Mouse (Mus musculus) liver, embryonic 16.5 days (tissue): ENCODE measurements at regions not wholly inside any gene's neighbourhood (a gene's known extent, or its start where the extent isn't known, plus 50 kb on each side); places are given as distances from the start of the nearest gene placed in this dataset.

Experiments
- ATAC-seq: fragments of 200-750 bp; cut with Nextera tagmentation; 2 replicates; pipeline ENCODE4 v1.8.0; 2017; ENCODE audit warnings: low read depth, mild to moderate bottlenecking, moderate number of reproducible peaks, moderate library complexity
- H3K27ac ChIP-seq: fragments of 300-500 bp; sonication (generic); 2 replicates; pipeline ENCODE4 v1.5.1; 2014; ENCODE audit warnings: mild to moderate bottlenecking, low read length
- H3K27me3 ChIP-seq: fragments of 300-500 bp; sonication (generic); 2 replicates; pipeline ENCODE4 v1.6.1; 2014; ENCODE audit warnings: low read depth, low read length, mixed read lengths; ENCODE audit not compliant: control insufficient read depth, insufficient read depth
- H3K36me3 ChIP-seq: fragments of 300-500 bp; sonication (generic); 2 replicates; pipeline ENCODE4 v1.6.1; 2014; ENCODE audit warnings: mild to moderate bottlenecking; ENCODE audit not compliant: control insufficient read depth, insufficient read depth
- H3K4me1 ChIP-seq: fragments of 300-500 bp; sonication (generic); 2 replicates; pipeline ENCODE4 v1.6.1; 2014; ENCODE audit warnings: low read depth, low read length, mixed read lengths; ENCODE audit not compliant: control insufficient read depth
- H3K4me2 ChIP-seq: fragments of 300-500 bp; sonication (generic); 2 replicates; pipeline ENCODE4 v1.6.1; 2014; ENCODE audit warnings: low read depth, low read length, mixed read lengths
- H3K4me3 ChIP-seq: fragments of 300-500 bp; sonication (generic); 2 replicates; pipeline ENCODE4 v1.5.1; 2014; ENCODE audit warnings: low read depth, mild to moderate bottlenecking, low read length
- H3K9ac ChIP-seq: fragments of 300-500 bp; sonication (generic); 2 replicates; pipeline ENCODE4 v1.6.1; 2014; ENCODE audit warnings: low read depth, low read length
- H3K9me3 ChIP-seq: fragments of 300-500 bp; sonication (generic); replicated peaks from 2 replicates; pipeline ENCODE4 v1.6.1; 2016; ENCODE audit warnings: low read length; ENCODE audit not compliant: control insufficient read depth
- WGBS: fragments of 180-500 bp; shearing (Covaris S2); extraction: QIAGEN DNeasy Blood & Tissue Kit; methylation state at CpG from one replicate; pipeline ENCODE4 v1.1.7; 2014; ENCODE audit not compliant: insufficient replicate concordance; 5-methylcytosine and 5-hydroxymethylcytosine counted together

- Histone ChIP-seq H3K9me3 (no peaks in the 10 kb centered on the region), H3K9ac (no peak overlapping the region), H3K36me3 (no peaks in the 10 kb centered on the region), H3K27me3 (no peaks in the 10 kb centered on the region), H3K4me1 (no peaks in the 10 kb centered on the region), H3K4me2 (no peak overlapping the region), H3K27ac (no peak overlapping the region), H3K4me3 (no peak overlapping the region)
- no peak for ATAC-seq
- 35% methylated on average over 10 of the region's 10 CpGs for WGBS
Measured at GRCm38 (mm10) chr6:141126614-141127396, 122.3 kb upstream of the Pde3a start.

GRCm38 (mm10) chr6:141129596-141129995, 119.5 kb upstream of the Pde3a start:
- Histone ChIP-seq H3K9me3 (no peaks in the 10 kb centered on the region), H3K4me1 (no peaks in the 10 kb centered on the region), H3K36me3 (no peaks in the 10 kb centered on the region), H3K27me3 (no peaks in the 10 kb centered on the region), H3K27ac (no peak overlapping the region), H3K4me3 (no peak overlapping the region), H3K4me2 (no peak overlapping the region), H3K9ac (no peak overlapping the region)
- WGBS, result 31% methylated on average over 1 of the region's 1 CpGs
- ATAC-seq, result no peak

GRCm38 (mm10) chr6:141134176-141134575, 114.9 kb upstream of the Pde3a start:
- Histone ChIP-seq H3K27ac (no peak overlapping the region), H3K4me2 (no peak overlapping the region), H3K9ac (no peak overlapping the region), H3K36me3 (no peaks in the 10 kb centered on the region), H3K9me3 (no peaks in the 10 kb centered on the region), H3K4me1 (no peaks in the 10 kb centered on the region), H3K4me3 (no peak overlapping the region), H3K27me3 (no peaks in the 10 kb centered on the region)
- ATAC-seq, result no peak
- 55% methylated on average over 6 of the region's 6 CpGs for WGBS

GRCm38 (mm10) chr6:141136664-141137375, 112.2 kb upstream of the Pde3a start:
- no peak overlapping the region for H3K27ac ChIP-seq
- no peak for ATAC-seq
- WGBS, result 61% methylated on average over 12 of the region's 12 CpGs
- no peaks in the 10 kb centered on the region for H3K4me1 ChIP-seq
- H3K9ac ChIP-seq, result no peak overlapping the region
- H3K36me3 ChIP-seq, result no peaks in the 10 kb centered on the region
- H3K4me3 ChIP-seq, result no peak overlapping the region
- H3K4me2 ChIP-seq, result no peak overlapping the region
- H3K9me3 ChIP-seq, result no peaks in the 10 kb centered on the region
- no peaks in the 10 kb centered on the region for H3K27me3 ChIP-seq

- no peak overlapping the region for H3K4me2 ChIP-seq
Measured at GRCm38 (mm10) chr6:141141016-141141415, 108.1 kb upstream of the Pde3a start.

GRCm38 (mm10) chr6:141148417-141149169, 100.5 kb upstream of the Pde3a start:
- Histone ChIP-seq H3K4me2 (no peak overlapping the region), H3K4me3 (no peak overlapping the region), H3K36me3 (no peaks in the 10 kb centered on the region), H3K9me3 (no peaks in the 10 kb centered on the region), H3K4me1 (no peaks in the 10 kb centered on the region), H3K27ac (no peak overlapping the region), H3K9ac (no peak overlapping the region), H3K27me3 (no peaks in the 10 kb centered on the region)
- 57% methylated on average over 5 of the region's 5 CpGs for WGBS
- ATAC-seq, result no peak

More at GRCm38 (mm10) chr6:141141016-141141415, 108.1 kb upstream of the Pde3a start:
- Histone ChIP-seq H3K4me3 (no peak overlapping the region), H3K36me3 (no peaks in the 10 kb centered on the region), H3K9me3 (no peaks in the 10 kb centered on the region), H3K4me1 (no peaks in the 10 kb centered on the region), H3K9ac (no peak overlapping the region), H3K27me3 (no peaks in the 10 kb centered on the region), H3K27ac (no peak overlapping the region)
- ATAC-seq, result no peak
- WGBS, result 77% methylated on average over 22 of the region's 22 CpGs

- WGBS, result 56% methylated on average over 12 of the region's 12 CpGs
- H3K4me1 ChIP-seq, result no peaks in the 10 kb centered on the region
- no peak overlapping the region for H3K4me3 ChIP-seq
- no peak for ATAC-seq
- H3K9me3 ChIP-seq, result no peaks in the 10 kb centered on the region
- H3K27me3 ChIP-seq, result no peaks in the 10 kb centered on the region
- no peak overlapping the region for H3K9ac ChIP-seq
- no peaks in the 10 kb centered on the region for H3K36me3 ChIP-seq
- no peak overlapping the region for H3K4me2 ChIP-seq
- no peak overlapping the region for H3K27ac ChIP-seq
Measured at GRCm38 (mm10) chr6:141149170-141149917, 99.7 kb upstream of the Pde3a start.

GRCm38 (mm10) chr6:141159326-141159725, 89.7 kb upstream of the Pde3a start:
- H3K4me3 ChIP-seq, result no peak overlapping the region
- no peaks in the 10 kb centered on the region for H3K36me3 ChIP-seq
- no peak overlapping the region for H3K4me2 ChIP-seq
- no peak overlapping the region for H3K27ac ChIP-seq
- H3K9ac ChIP-seq, result no peak overlapping the region
- H3K4me1 ChIP-seq, result no peaks in the 10 kb centered on the region
- ATAC-seq, result no peak
- no peaks in the 10 kb centered on the region for H3K9me3 ChIP-seq
- no peaks in the 10 kb centered on the region for H3K27me3 ChIP-seq
- 50% methylated on average over 5 of the region's 5 CpGs for WGBS
